Mouse (Mus musculus): Measurements from ENCODE around the gene Odf3b. TPM values are rescaled to one million over a fixed set of nuclear protein-coding genes. Genes with fewer than 3 reads are reported as not detected.

Gene Odf3b
- polyA plus RNA-seq, 1 experiment from 2014 or later: 1.9 TPM

GRCm38 (mm10) chr15:89352795-89353194, 26.3 kb downstream of the Odf3b start:
- no peak overlapping the region for H3K4me3 ChIP-seq (replicated peaks; ENCODE audit: low read length)
- H3K4me1 ChIP-seq (replicated peaks; ENCODE audit: control insufficient read depth, insufficient read depth, low read length): peaks cover 26% of the 10 kb centered on the region
- WGBS: 95% methylated on average over 12 of the region's 12 CpGs
- H3K27ac ChIP-seq (ENCODE audit: low read length): no peak overlapping the region
- no peaks in the 10 kb centered on the region for H3K27me3 ChIP-seq (replicated peaks; ENCODE audit: control insufficient read depth, insufficient read depth, low read length)
- no peaks in the 10 kb centered on the region for H3K9me3 ChIP-seq (ENCODE audit: control insufficient read depth, low read length)
- no peak overlapping the region for H3K9ac ChIP-seq (replicated peaks; ENCODE audit: low read depth, low read length)
- ATAC-seq: no peak
- no peak overlapping the region for H3K4me2 ChIP-seq (ENCODE audit: low read length)
- H3K36me3 ChIP-seq (ENCODE audit: control insufficient read depth, insufficient read depth): peaks cover 12% of the 10 kb centered on the region

DNA sequence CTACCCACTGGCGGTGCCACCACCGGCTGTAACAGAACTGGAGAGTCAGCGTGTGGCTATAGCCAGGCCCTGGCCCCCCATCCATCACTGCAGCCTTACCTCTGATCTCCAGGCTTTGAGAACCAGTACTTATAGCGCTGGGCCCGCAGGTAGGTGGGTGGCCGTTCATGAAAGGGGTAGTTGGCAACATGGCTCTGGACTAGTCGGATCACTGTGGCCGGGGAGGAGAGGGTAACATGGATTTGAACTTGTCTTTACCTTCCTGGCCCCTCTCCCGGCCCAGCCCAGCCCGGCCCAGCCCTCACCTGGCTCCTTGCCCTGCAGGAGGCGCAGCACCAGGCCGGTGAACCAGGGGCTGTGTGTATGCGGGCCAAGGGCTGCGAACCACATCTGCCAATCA, 27.0 kb downstream of the Odf3b start:
- H3K4me1 ChIP-seq (replicated peaks; ENCODE audit: control insufficient read depth, insufficient read depth, low read length): peaks cover 19% of the 10 kb centered on the region
- H3K27ac ChIP-seq (ENCODE audit: low read length): no peak overlapping the region
- no peaks in the 10 kb centered on the region for H3K9me3 ChIP-seq (ENCODE audit: control insufficient read depth, low read length)
- H3K4me3 ChIP-seq (replicated peaks; ENCODE audit: low read length): no peak overlapping the region
- ATAC-seq: no peak
- WGBS: 96% methylated on average over 14 of the region's 14 CpGs
- H3K9ac ChIP-seq (replicated peaks; ENCODE audit: low read depth, low read length): no peak overlapping the region
- H3K4me2 ChIP-seq (ENCODE audit: low read length): no peak overlapping the region
- H3K36me3 ChIP-seq (ENCODE audit: control insufficient read depth, insufficient read depth): peaks cover 12% of the 10 kb centered on the region
- H3K27me3 ChIP-seq (replicated peaks; ENCODE audit: control insufficient read depth, insufficient read depth, low read length): no peaks in the 10 kb centered on the region

DNA sequence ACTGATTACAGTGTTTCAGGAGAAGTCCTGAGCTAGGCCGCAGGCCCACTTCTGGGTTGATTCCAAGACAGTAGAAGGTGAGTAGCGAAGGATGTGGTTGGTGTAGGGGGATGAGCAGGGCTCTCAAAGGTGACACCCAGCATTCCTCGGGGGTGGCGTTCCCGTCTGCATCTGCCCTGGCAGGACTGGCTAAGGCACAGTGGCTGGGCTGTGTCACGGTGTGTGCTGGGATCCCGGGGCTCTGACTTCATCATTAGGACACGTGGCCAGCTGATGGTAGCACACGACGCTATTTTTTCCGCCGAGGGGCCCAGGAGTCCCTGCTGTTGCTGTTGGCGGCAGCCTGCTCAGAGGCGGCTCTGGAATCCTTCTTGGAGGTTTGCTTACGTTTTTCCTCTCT, 27.8 kb downstream of the Odf3b start:
- Histone ChIP-seq H3K4me2 (ENCODE audit: low read length) (no peak overlapping the region), H3K4me3 (replicated peaks; ENCODE audit: low read length) (no peak overlapping the region), H3K27me3 (replicated peaks; ENCODE audit: control insufficient read depth, insufficient read depth, low read length) (no peaks in the 10 kb centered on the region), H3K4me1 (replicated peaks; ENCODE audit: control insufficient read depth, insufficient read depth, low read length) (peaks cover 12% of the 10 kb centered on the region), H3K36me3 (ENCODE audit: control insufficient read depth, insufficient read depth) (peaks cover 12% of the 10 kb centered on the region), H3K27ac (ENCODE audit: low read length) (no peak overlapping the region), H3K9me3 (ENCODE audit: control insufficient read depth, low read length) (no peaks in the 10 kb centered on the region), H3K9ac (replicated peaks; ENCODE audit: low read depth, low read length) (no peak overlapping the region)
- WGBS: 88% methylated on average over 15 of the region's 15 CpGs
- no peak for ATAC-seq

GRCm38 (mm10) chr15:89350447-89350846, 28.6 kb downstream of the Odf3b start:
- Histone ChIP-seq H3K4me1 (replicated peaks; ENCODE audit: control insufficient read depth, insufficient read depth, low read length) (peaks cover 12% of the 10 kb centered on the region), H3K36me3 (ENCODE audit: control insufficient read depth, insufficient read depth) (peaks cover 12% of the 10 kb centered on the region), H3K9me3 (ENCODE audit: control insufficient read depth, low read length) (no peaks in the 10 kb centered on the region), H3K27ac (ENCODE audit: low read length) (no peak overlapping the region), H3K27me3 (replicated peaks; ENCODE audit: control insufficient read depth, insufficient read depth, low read length) (no peaks in the 10 kb centered on the region), H3K4me3 (replicated peaks; ENCODE audit: low read length) (no peak overlapping the region), H3K4me2 (ENCODE audit: low read length) (no peak overlapping the region), H3K9ac (replicated peaks; ENCODE audit: low read depth, low read length) (no peak overlapping the region)
- ATAC-seq: no peak
- WGBS: 94% methylated on average over 5 of the region's 5 CpGs

DNA sequence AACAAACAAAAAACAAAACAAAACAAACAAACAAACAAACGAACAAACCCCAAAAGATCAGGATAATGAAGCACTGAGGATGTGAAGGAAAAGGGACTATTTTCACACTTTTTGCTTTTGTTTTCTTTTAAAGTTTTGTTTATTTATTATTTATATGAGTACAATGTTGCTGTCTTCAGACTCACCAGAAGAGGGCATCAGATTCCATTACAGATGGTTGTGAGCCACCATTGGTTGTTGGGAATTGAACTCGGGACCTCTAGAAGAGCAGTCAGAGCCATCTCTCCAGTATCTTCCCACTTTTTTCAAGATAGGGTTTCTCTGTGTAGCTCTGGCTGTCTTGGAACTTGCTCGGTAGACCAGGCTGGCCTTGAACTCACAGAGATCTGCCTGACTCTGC, 35.8 kb downstream of the Odf3b start:
- H3K9me3 ChIP-seq (ENCODE audit: control insufficient read depth, low read length): no peaks in the 10 kb centered on the region
- no peak overlapping the region for H3K9ac ChIP-seq (replicated peaks; ENCODE audit: low read depth, low read length)
- H3K4me2 ChIP-seq (ENCODE audit: low read length): no peak overlapping the region
- H3K27ac ChIP-seq (ENCODE audit: low read length): no peak overlapping the region
- no peaks in the 10 kb centered on the region for H3K36me3 ChIP-seq (ENCODE audit: control insufficient read depth, insufficient read depth)
- H3K27me3 ChIP-seq (replicated peaks; ENCODE audit: control insufficient read depth, insufficient read depth, low read length): no peaks in the 10 kb centered on the region
- no peak for ATAC-seq
- no peaks in the 10 kb centered on the region for H3K4me1 ChIP-seq (replicated peaks; ENCODE audit: control insufficient read depth, insufficient read depth, low read length)
- H3K4me3 ChIP-seq (replicated peaks; ENCODE audit: low read length): no peak overlapping the region
- 93% methylated on average over 3 of the region's 3 CpGs for WGBS

- Histone ChIP-seq H3K4me3 (replicated peaks; ENCODE audit: low read length) (no peak overlapping the region), H3K9ac (replicated peaks; ENCODE audit: low read depth, low read length) (no peak overlapping the region), H3K4me2 (ENCODE audit: low read length) (no peak overlapping the region), H3K9me3 (ENCODE audit: control insufficient read depth, low read length) (no peaks in the 10 kb centered on the region), H3K4me1 (replicated peaks; ENCODE audit: control insufficient read depth, insufficient read depth, low read length) (no peaks in the 10 kb centered on the region), H3K36me3 (ENCODE audit: control insufficient read depth, insufficient read depth) (no peaks in the 10 kb centered on the region), H3K27me3 (replicated peaks; ENCODE audit: control insufficient read depth, insufficient read depth, low read length) (no peaks in the 10 kb centered on the region), H3K27ac (ENCODE audit: low read length) (no peak overlapping the region)
- 41% methylated on average over 1 of the region's 1 CpGs for WGBS
- ATAC-seq: no peak
Observed at GRCm38 (mm10) chr15:89341678-89342077, 37.4 kb downstream of the Odf3b start.

DNA sequence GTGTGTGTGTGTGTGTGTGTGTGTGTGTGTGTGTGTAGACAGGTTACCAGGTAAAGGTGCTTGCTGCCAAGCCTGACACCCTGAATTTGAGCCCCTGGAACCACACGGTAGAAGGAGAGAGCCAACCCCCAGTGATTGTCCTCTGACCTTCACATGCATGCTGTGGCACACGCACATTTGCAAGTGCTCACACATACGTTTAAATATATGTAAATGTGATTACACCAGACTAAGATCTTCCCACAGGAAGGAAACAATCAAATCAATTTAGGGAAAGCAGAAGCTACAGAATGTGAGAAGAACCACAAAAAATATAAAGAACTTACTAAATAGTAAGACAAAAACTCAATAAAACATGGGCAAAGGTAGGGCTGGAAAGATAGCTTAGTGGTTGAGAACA, 38.9 kb downstream of the Odf3b start:
- Histone ChIP-seq H3K27me3 (replicated peaks; ENCODE audit: control insufficient read depth, insufficient read depth, low read length) (no peaks in the 10 kb centered on the region), H3K4me3 (replicated peaks; ENCODE audit: low read length) (no peak overlapping the region), H3K27ac (ENCODE audit: low read length) (no peak overlapping the region), H3K36me3 (ENCODE audit: control insufficient read depth, insufficient read depth) (no peaks in the 10 kb centered on the region), H3K4me1 (replicated peaks; ENCODE audit: control insufficient read depth, insufficient read depth, low read length) (no peaks in the 10 kb centered on the region), H3K4me2 (ENCODE audit: low read length) (no peak overlapping the region), H3K9me3 (ENCODE audit: control insufficient read depth, low read length) (no peaks in the 10 kb centered on the region), H3K9ac (replicated peaks; ENCODE audit: low read depth, low read length) (no peak overlapping the region)
- 86% methylated on average over 3 of the region's 3 CpGs for WGBS
- ATAC-seq: no peak

GRCm38 (mm10) chr15:89339696-89340095, 39.4 kb downstream of the Odf3b start:
- no peaks in the 10 kb centered on the region for H3K9me3 ChIP-seq (ENCODE audit: control insufficient read depth, low read length)

GRCm38 (mm10) chr15:89336422-89336821, 42.7 kb downstream of the Odf3b start:
- H3K4me1 ChIP-seq (replicated peaks; ENCODE audit: control insufficient read depth, insufficient read depth, low read length): no peaks in the 10 kb centered on the region
- H3K27ac ChIP-seq (ENCODE audit: low read length): no peak overlapping the region
- no peak for ATAC-seq
- H3K9ac ChIP-seq (replicated peaks; ENCODE audit: low read depth, low read length): no peak overlapping the region
- H3K9me3 ChIP-seq (ENCODE audit: control insufficient read depth, low read length): no peaks in the 10 kb centered on the region
- no peaks in the 10 kb centered on the region for H3K27me3 ChIP-seq (replicated peaks; ENCODE audit: control insufficient read depth, insufficient read depth, low read length)
- WGBS: 86% methylated on average over 14 of the region's 14 CpGs
- H3K4me3 ChIP-seq (replicated peaks; ENCODE audit: low read length): no peak overlapping the region
- H3K36me3 ChIP-seq (ENCODE audit: control insufficient read depth, insufficient read depth): no peaks in the 10 kb centered on the region
- no peak overlapping the region for H3K4me2 ChIP-seq (ENCODE audit: low read length)

More at GRCm38 (mm10) chr15:89339696-89340095, 39.4 kb downstream of the Odf3b start:
- Histone ChIP-seq H3K4me1 (replicated peaks; ENCODE audit: control insufficient read depth, insufficient read depth, low read length) (no peaks in the 10 kb centered on the region), H3K27me3 (replicated peaks; ENCODE audit: control insufficient read depth, insufficient read depth, low read length) (no peaks in the 10 kb centered on the region), H3K36me3 (ENCODE audit: control insufficient read depth, insufficient read depth) (no peaks in the 10 kb centered on the region), H3K27ac (ENCODE audit: low read length) (no peak overlapping the region), H3K4me2 (ENCODE audit: low read length) (no peak overlapping the region), H3K4me3 (replicated peaks; ENCODE audit: low read length) (no peak overlapping the region), H3K9ac (replicated peaks; ENCODE audit: low read depth, low read length) (no peak overlapping the region)
- WGBS: 94% methylated on average over 2 of the region's 2 CpGs
- no peak for ATAC-seq

- H3K27ac ChIP-seq (ENCODE audit: low read length): no peak overlapping the region
- H3K36me3 ChIP-seq (ENCODE audit: control insufficient read depth, insufficient read depth): no peaks in the 10 kb centered on the region
- no peak for ATAC-seq
- no peaks in the 10 kb centered on the region for H3K4me1 ChIP-seq (replicated peaks; ENCODE audit: control insufficient read depth, insufficient read depth, low read length)
- no peaks in the 10 kb centered on the region for H3K9me3 ChIP-seq (ENCODE audit: control insufficient read depth, low read length)
- no peaks in the 10 kb centered on the region for H3K27me3 ChIP-seq (replicated peaks; ENCODE audit: control insufficient read depth, insufficient read depth, low read length)
- no peak overlapping the region for H3K4me2 ChIP-seq (ENCODE audit: low read length)
- H3K4me3 ChIP-seq (replicated peaks; ENCODE audit: low read length): no peak overlapping the region
- no peak overlapping the region for H3K9ac ChIP-seq (replicated peaks; ENCODE audit: low read depth, low read length)
- 84% methylated on average over 17 of the region's 17 CpGs for WGBS
Observed at GRCm38 (mm10) chr15:89334774-89335537, 44.1 kb downstream of the Odf3b start.
